Mouse (Mus musculus) limb, embryonic 13.5 days (tissue): ENCODE results near the gene Ncoa1. TPM values are rescaled to one million over a fixed set of nuclear protein-coding genes. Genes with fewer than 3 reads are reported as not detected.

Source experiments
- ATAC-seq: fragments of 200-750 bp; cut with Nextera tagmentation; 2 replicates; pipeline ENCODE4 v1.8.0; 2017; ENCODE audit warnings: low read depth, moderate number of reproducible peaks, moderate TSS enrichment; ENCODE audit not compliant: low FRiP score
- H3K27ac ChIP-seq: fragments of 300-500 bp; sonication (generic); 2 replicates; pipeline ENCODE4 v1.5.1; 2015; ENCODE audit warnings: inconsistent platforms, mild to moderate bottlenecking, moderate library complexity
- H3K27me3 ChIP-seq: fragments of 300-500 bp; sonication (generic); 2 replicates; pipeline ENCODE4 v1.6.1; 2015; ENCODE audit warnings: mild to moderate bottlenecking, inconsistent platforms
- H3K36me3 ChIP-seq: fragments of 300-500 bp; sonication (generic); 2 replicates; pipeline ENCODE4 v1.6.1; 2015; ENCODE audit warnings: inconsistent platforms, mild to moderate bottlenecking, moderate library complexity
- H3K4me1 ChIP-seq: fragments of 300-500 bp; sonication (generic); 2 replicates; pipeline ENCODE4 v1.6.1; 2015; ENCODE audit warnings: inconsistent platforms
- H3K4me2 ChIP-seq: fragments of 300-500 bp; sonication (generic); replicated peaks from 2 replicates; pipeline ENCODE4 v1.6.1; 2015; ENCODE audit warnings: inconsistent platforms, mild to moderate bottlenecking, moderate library complexity
- H3K4me3 ChIP-seq: fragments of 300-500 bp; sonication (generic); 2 replicates; pipeline ENCODE4 v1.5.1; 2015; ENCODE audit warnings: moderate library complexity, mild to moderate bottlenecking, inconsistent platforms
- H3K9ac ChIP-seq: fragments of 300-500 bp; sonication (generic); 2 replicates; pipeline ENCODE4 v1.6.1; 2015; ENCODE audit warnings: mild to moderate bottlenecking, inconsistent platforms
- H3K9me3 ChIP-seq: fragments of 300-500 bp; sonication (generic); 2 replicates; pipeline ENCODE4 v1.6.1; 2016; ENCODE audit warnings: inconsistent platforms
- WGBS: fragments of 180-500 bp; shearing (Covaris S2); methylation state at CpG from one replicate; pipeline ENCODE4 v1.1.7; 2015; 5-methylcytosine and 5-hydroxymethylcytosine counted together
- polyA plus RNA-seq: library from polyadenylated mRNA; unstranded; fragments of >200 nt; fragmentation: Nextera tagmentation; extraction: Ambion mirVana; gene quantifications from 2 replicates; pipeline ENCODE4 v1.2.1, GENCODE M21; 2015

Ncoa1 gene
- polyA plus RNA-seq, 1 experiment from 2014 or later: 9.7 TPM

DNA sequence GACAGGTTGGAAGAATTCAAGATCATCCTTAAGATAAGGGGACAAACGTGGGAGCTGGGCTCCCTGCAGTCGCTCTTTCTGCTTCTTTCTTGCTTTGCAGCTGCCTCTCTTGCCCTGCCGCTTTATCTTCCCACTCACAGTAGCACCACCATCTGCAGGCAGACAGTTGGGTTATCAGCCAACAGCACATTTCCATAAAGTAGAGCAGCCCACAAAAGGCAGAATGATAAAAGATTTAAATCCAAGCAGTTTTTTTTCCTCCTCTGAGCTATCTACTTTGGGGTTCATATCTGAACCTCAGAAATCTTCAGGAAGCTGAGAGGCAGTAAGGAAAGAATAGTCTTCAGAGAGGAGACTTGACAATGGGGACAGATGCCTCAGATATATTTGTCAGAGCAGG, 24.9 kb upstream of the Ncoa1 start:
- Histone ChIP-seq H3K36me3 (no peaks in the 10 kb centered on the region), H3K27ac (no peak overlapping the region), H3K27me3 (no peaks in the 10 kb centered on the region), H3K4me2 (no peak overlapping the region), H3K4me3 (no peak overlapping the region), H3K9ac (no peak overlapping the region), H3K9me3 (no peaks in the 10 kb centered on the region), H3K4me1 (no peaks in the 10 kb centered on the region)
- WGBS: 52% methylated on average over 3 of the region's 3 CpGs
- ATAC-seq: no peak

GRCm38 (mm10) chr12:4500516-4500915, 23.5 kb upstream of the Ncoa1 start:
- Histone ChIP-seq H3K4me1 (no peaks in the 10 kb centered on the region), H3K9ac (no peak overlapping the region), H3K27me3 (no peaks in the 10 kb centered on the region), H3K27ac (no peak overlapping the region), H3K9me3 (no peaks in the 10 kb centered on the region), H3K4me2 (no peak overlapping the region), H3K36me3 (no peaks in the 10 kb centered on the region), H3K4me3 (no peak overlapping the region)
- WGBS: 89% methylated on average over 4 of the region's 4 CpGs
- no peak for ATAC-seq

DNA sequence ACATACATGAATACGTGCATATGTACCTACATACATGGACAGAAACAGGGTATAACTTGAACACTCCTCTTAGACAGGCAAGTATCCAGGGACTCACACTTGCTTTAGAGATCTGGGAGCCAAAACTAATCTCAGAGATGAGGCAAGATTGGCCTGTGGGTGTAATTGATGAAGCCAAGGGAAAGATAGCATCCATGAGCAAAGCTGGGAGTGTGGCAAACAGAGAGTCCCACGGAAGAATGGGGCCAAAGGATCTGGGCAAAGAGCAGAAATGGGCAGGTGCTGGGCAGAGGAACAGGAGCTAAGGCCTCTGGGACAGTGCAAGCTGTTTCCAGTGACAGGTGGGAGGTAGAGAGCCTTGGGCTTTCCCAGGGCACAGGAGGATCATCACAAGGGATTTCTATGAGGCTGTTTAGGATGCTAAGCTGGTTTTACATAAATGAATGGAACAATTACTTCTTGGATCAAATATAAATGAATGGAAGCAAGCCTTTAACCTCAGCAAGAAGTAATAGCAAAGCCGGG, 22.7 kb upstream of the Ncoa1 start:
- no peaks in the 10 kb centered on the region for H3K9me3 ChIP-seq
- no peak overlapping the region for H3K27ac ChIP-seq
- no peaks in the 10 kb centered on the region for H3K4me1 ChIP-seq
- H3K27me3 ChIP-seq: no peaks in the 10 kb centered on the region
- no peak for ATAC-seq
- H3K36me3 ChIP-seq: no peaks in the 10 kb centered on the region
- no peak overlapping the region for H3K4me2 ChIP-seq
- H3K4me3 ChIP-seq: no peak overlapping the region
- no peak overlapping the region for H3K9ac ChIP-seq
- 76% methylated on average over 3 of the region's 3 CpGs for WGBS

DNA sequence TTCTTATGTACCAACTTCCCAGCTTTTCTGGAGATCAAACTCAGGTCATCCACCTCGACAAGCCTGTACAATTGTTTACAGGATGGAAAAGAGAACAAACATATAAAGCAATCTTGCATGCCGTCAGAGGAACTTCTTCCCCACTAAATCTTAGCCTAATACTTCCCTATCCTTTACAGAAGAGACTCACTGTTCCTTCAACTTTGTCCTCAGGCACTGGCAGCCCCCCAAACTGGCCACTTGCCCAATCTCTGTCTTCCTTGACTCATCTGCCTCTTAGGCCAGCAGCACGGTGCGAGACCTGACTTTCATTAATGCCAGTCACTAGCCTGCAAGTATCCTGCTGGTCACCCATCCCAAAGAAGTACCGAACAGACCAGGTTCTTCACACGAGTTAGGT, 11.4 kb upstream of the Ncoa1 start:
- Histone ChIP-seq H3K27me3 (no peaks in the 10 kb centered on the region), H3K4me2 (no peak overlapping the region), H3K4me3 (no peak overlapping the region), H3K4me1 (no peaks in the 10 kb centered on the region), H3K9ac (no peak overlapping the region), H3K27ac (no peak overlapping the region), H3K9me3 (no peaks in the 10 kb centered on the region), H3K36me3 (no peaks in the 10 kb centered on the region)
- ATAC-seq: no peak
- WGBS: 77% methylated on average over 6 of the region's 6 CpGs

DNA sequence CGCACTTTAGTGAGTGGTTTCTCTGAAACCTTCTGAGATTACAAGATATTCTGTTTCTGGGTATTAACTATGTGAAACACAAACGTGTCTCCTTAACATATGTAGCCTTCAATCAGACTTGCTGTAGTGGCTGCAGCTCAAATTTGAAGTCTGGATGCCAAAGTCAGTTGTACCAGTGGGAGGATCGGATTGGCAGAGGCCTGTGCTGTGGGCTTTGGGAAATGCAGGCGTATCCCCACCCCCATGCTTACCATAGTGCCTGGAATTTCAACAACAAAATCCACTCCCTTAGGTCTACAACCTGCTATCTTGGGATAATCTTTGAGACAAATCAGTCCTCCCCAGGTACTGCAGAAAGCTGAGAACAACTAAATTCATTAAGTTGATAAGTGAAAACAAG, 6.4 kb upstream of the Ncoa1 start:
- 67% methylated on average over 4 of the region's 4 CpGs for WGBS
- Histone ChIP-seq H3K9ac (no peak overlapping the region), H3K4me3 (no peak overlapping the region), H3K4me1 (no peaks in the 10 kb centered on the region; the same call in 1 of the 2 replicates), H3K36me3 (no peaks in the 10 kb centered on the region), H3K9me3 (no peaks in the 10 kb centered on the region), H3K4me2 (no peak overlapping the region), H3K27ac (no peak overlapping the region), H3K27me3 (0 out of 2 replicates have a peak, but pooled peaks cover 4% of the 10 kb centered on the region)
- no peak for ATAC-seq

DNA sequence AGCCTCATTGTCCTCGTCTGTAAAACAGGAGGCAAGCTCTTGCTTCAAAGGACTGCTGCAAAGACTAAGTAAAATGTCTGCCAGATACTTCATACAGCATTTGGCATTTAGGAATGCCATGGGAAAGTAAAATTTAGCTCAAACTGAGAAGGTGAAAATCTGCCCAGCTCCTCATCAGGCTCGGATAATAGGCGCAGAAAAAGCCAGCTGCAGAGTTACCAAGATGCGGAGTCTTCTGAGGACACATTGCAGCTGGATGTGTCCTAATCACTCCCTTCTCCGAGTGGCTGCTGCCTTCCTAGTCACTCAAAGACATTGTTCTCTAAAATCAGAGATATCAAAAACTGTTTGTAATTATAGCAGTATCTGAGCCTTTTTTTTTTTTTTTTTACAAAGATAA, 4.7 kb upstream of the Ncoa1 start:
- no peak for ATAC-seq
- H3K4me3 ChIP-seq: no peak overlapping the region
- H3K27me3 ChIP-seq: 0 out of 2 replicates have a peak, but pooled peaks cover 8% of the 10 kb centered on the region
- H3K9ac ChIP-seq: no peak overlapping the region
- WGBS: 72% methylated on average over 5 of the region's 5 CpGs
- H3K27ac ChIP-seq: no peak overlapping the region
- H3K4me2 ChIP-seq: no peak overlapping the region
- no peaks in the 10 kb centered on the region for H3K36me3 ChIP-seq
- peaks cover 4% of the 10 kb centered on the region; the same call in 1 of the 2 replicates for H3K4me1 ChIP-seq
- H3K9me3 ChIP-seq: no peaks in the 10 kb centered on the region

- no peak for ATAC-seq
- no peaks in the 10 kb centered on the region for H3K36me3 ChIP-seq
- H3K4me2 ChIP-seq: no peak overlapping the region
- H3K9me3 ChIP-seq: no peaks in the 10 kb centered on the region
- 82% methylated on average over 4 of the region's 4 CpGs for WGBS
- H3K4me1 ChIP-seq: peaks cover 12% of the 10 kb centered on the region; the same call in 1 of the 2 replicates
- H3K27me3 ChIP-seq: 0 out of 2 replicates have a peak, but pooled peaks cover 8% of the 10 kb centered on the region
- H3K27ac ChIP-seq: no peak overlapping the region
- no peak overlapping the region for H3K4me3 ChIP-seq
- H3K9ac ChIP-seq: no peak overlapping the region
These were observed 3.3 kb upstream of the Ncoa1 start for GRCm38 (mm10) chr12:4480250-4480649.

GRCm38 (mm10) chr12:4479171-4479881, 2.3 kb upstream of the Ncoa1 start:
- no peak overlapping the region for H3K27ac ChIP-seq
- H3K9ac ChIP-seq: no peak overlapping the region
- WGBS: 76% methylated on average over 3 of the region's 3 CpGs
- H3K4me2 ChIP-seq: no peak overlapping the region
- ATAC-seq: no peak
- 0 out of 2 replicates have a peak, but pooled peaks cover 8% of the 10 kb centered on the region for H3K27me3 ChIP-seq
- no peaks in the 10 kb centered on the region for H3K9me3 ChIP-seq
- no peaks in the 10 kb centered on the region for H3K36me3 ChIP-seq
- no peak overlapping the region for H3K4me3 ChIP-seq
- peaks cover 14% of the 10 kb centered on the region for H3K4me1 ChIP-seq

DNA sequence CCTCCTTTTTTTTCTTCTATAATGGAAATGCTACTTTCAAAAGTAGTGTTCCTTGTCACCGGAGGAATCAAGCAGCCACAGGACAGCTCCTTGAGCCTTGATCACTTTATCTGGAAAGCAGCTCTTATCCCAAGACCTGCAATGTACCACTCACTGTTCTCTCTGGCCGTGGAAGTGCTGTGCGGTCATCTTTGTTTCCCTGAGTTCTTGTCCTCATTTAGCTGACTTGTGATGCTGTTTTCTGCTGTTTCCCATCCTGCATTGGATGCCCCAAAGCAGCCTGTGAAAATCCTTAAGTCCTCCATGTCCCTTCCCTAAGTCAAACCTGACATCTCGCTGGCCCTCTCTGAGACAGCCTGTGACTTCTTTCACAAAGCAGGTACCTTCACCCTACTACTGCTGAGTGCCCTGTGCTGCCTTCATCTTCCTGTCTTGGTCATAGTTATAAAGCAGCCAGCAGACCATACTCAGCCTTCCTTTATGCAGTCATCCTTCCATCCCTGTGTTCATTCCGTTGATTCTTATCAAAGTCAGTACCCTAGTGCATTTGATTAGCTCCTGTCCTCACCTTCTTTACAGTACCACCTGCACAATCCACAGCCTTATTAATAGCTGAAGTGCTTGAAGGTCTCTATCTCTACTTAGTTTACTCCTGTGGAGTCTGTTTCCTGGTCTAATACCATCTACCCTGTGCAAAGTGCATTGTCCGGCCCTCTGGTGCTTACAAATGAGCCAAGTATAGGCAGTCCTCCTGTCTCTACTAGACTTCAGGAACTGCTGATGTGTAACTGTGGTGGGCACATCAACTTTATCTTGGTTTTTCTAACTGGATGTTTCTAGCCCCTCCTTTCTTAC, 1.2 kb upstream of the Ncoa1 start:
- Histone ChIP-seq H3K4me3 (0 out of 2 replicates have a peak overlapping the region, but pooled peaks have one; percentile 87), H3K4me2 (peak overlapping the region; percentile 89; the same call in 1 of the 2 replicates), H3K27me3 (0 out of 2 replicates have a peak, but pooled peaks cover 8% of the 10 kb centered on the region), H3K9me3 (no peaks in the 10 kb centered on the region), H3K36me3 (no peaks in the 10 kb centered on the region), H3K27ac (no peak overlapping the region), H3K9ac (no peak overlapping the region), H3K4me1 (peaks cover 25% of the 10 kb centered on the region)
- ATAC-seq: no peak
- WGBS: 73% methylated on average over 6 of the region's 6 CpGs

GRCm38 (mm10) chr12:4476291-4476831, 621 bp downstream of the Ncoa1 start:
- Histone ChIP-seq H3K4me3 (peak overlapping the region; percentile 87), H3K9me3 (no peaks in the 10 kb centered on the region), H3K27me3 (0 out of 2 replicates have a peak, but pooled peaks cover 8% of the 10 kb centered on the region), H3K4me2 (peak overlapping the region; percentile 89), H3K36me3 (no peaks in the 10 kb centered on the region), H3K9ac (peak overlapping the region; percentile 95), H3K27ac (peak overlapping the region; percentile 91), H3K4me1 (peaks cover 25% of the 10 kb centered on the region)
- WGBS: under 1% methylated on average over 40 of the region's 73 CpGs
- ATAC-seq: peak; percentile 66

- Histone ChIP-seq H3K9ac (peak overlapping the region; percentile 95), H3K27ac (no peak overlapping the region), H3K9me3 (no peaks in the 10 kb centered on the region), H3K4me3 (peak overlapping the region; percentile 87), H3K4me1 (peaks cover 25% of the 10 kb centered on the region), H3K36me3 (no peaks in the 10 kb centered on the region), H3K27me3 (0 out of 2 replicates have a peak, but pooled peaks cover 8% of the 10 kb centered on the region), H3K4me2 (peak overlapping the region; percentile 89)
- WGBS: 5% methylated on average over 18 of the region's 18 CpGs
- ATAC-seq: peak; percentile 22; the same call in 1 of the 2 replicates
These were observed 1.6 kb downstream of the Ncoa1 start for GRCm38 (mm10) chr12:4475251-4475993.
